Mouse (Mus musculus): ENCODE data around the gene Apol6. TPM values are rescaled to one million over a fixed set of nuclear protein-coding genes. Genes with fewer than 3 reads are reported as not detected.

The Apol6 gene
- polyA plus RNA-seq, 1 experiment, result 0.06 TPM

DNA sequence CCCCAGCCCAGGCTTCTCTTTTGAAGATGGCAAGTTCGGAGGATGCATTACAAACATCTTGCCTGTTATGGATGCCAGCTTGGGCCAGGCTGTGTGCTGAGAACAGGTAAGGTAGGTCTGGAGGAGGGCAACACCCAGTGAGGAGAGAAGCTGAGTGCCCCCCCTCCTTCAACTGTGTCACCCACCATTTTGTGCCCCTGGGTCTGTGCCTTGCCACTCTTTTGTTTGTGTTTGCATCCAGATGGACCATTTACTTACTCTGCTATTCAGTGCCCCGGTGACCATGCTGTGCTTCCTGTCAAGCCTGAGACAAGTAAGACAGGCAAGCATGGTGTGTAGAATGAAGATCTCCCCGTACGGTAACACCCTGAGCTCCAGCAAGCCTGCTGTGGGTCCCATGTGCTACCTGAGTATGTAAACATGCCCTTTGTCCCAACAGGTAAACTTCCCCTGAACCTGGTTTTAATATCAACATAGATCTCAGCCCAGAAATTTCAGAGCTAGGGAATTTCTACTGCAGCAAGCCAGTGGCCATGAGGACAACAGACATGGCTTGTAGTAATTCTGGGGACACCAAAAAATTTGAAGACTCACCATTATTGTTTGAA is 28.1 kb downstream of the Apol6 start:
- peaks cover 31% of the 10 kb centered on the region for H3K36me3 ChIP-seq (ENCODE audit: control insufficient read depth, insufficient read depth)
- H3K79me2 ChIP-seq (ENCODE audit: control insufficient read depth, insufficient read depth), result no peaks in the 10 kb centered on the region
- no peak overlapping the region for H3ac ChIP-seq (ENCODE audit: control insufficient read depth, insufficient read length, low read depth)
- H3K4me3 ChIP-seq (ENCODE audit: insufficient read depth, poor library complexity, severe bottlenecking), result no peak overlapping the region
- no peaks in the 10 kb centered on the region for H3K27me3 ChIP-seq (ENCODE audit: control insufficient read depth, insufficient read depth, insufficient read length)
- no peaks in the 10 kb centered on the region for H3K79me3 ChIP-seq (ENCODE audit: low read depth)
- TF ChIP-seq USF1 (IDR thresholded peaks at IDR 0.05; ENCODE audit: low read depth) (no peak), FOSL1 (IDR thresholded peaks at IDR 0.05; ENCODE audit: insufficient read depth, low read length, poor library complexity, severe bottlenecking) (no peak), CEBPB (IDR thresholded peaks at IDR 0.05; ENCODE audit: low read depth) (no peak), MYOD1 (IDR thresholded peaks at IDR 0.05; ENCODE audit: control insufficient read depth, insufficient read length, low read depth) (no peak), MAX (IDR thresholded peaks at IDR 0.05) (no peak), MYOG (IDR thresholded peaks at IDR 0.05; ENCODE audit: control insufficient read depth, extremely low read depth, insufficient read length) (no peak), CTCF (IDR thresholded peaks at IDR 0.05; ENCODE audit: control insufficient read depth, insufficient read depth, insufficient read length) (no peak)

DNA sequence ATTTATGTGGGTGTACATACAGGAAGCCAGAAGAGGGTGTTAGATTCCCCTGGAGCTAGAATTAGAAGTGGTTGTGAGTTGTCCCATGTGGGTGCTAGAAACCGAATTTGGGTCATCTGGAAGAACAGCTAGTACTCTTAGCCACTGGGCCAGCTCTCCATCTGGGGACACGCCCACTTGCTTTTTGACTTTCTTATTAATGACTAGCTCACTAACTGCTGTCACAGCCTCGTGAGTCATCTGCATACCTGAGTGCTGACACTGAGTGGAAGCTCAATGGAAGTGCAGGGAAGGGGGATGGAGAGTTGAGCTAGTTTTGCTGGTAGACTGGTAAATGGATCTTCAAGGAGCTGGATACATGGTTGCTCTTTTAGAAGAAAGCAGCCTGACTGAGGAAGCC is 32.0 kb downstream of the Apol6 start:
- peaks cover 10% of the 10 kb centered on the region for H3K79me2 ChIP-seq (ENCODE audit: control insufficient read depth, insufficient read depth)
- TF ChIP-seq FOSL1 (IDR thresholded peaks at IDR 0.05; ENCODE audit: insufficient read depth, low read length, poor library complexity, severe bottlenecking) (peak; percentile 94), MYOD1 (IDR thresholded peaks at IDR 0.05; ENCODE audit: control insufficient read depth, insufficient read length, low read depth) (peak; percentile 40), CEBPB (IDR thresholded peaks at IDR 0.05; ENCODE audit: low read depth) (no peak)
- H3ac ChIP-seq (ENCODE audit: control insufficient read depth, insufficient read length, low read depth), result no peak overlapping the region
- no peaks in the 10 kb centered on the region for H3K27me3 ChIP-seq (ENCODE audit: control insufficient read depth, insufficient read depth, insufficient read length)
- peaks cover 70% of the 10 kb centered on the region for H3K36me3 ChIP-seq (ENCODE audit: control insufficient read depth, insufficient read depth)
- no peak overlapping the region for H3K4me3 ChIP-seq (ENCODE audit: insufficient read depth, poor library complexity, severe bottlenecking)
- no peaks in the 10 kb centered on the region for H3K79me3 ChIP-seq (ENCODE audit: low read depth)

DNA sequence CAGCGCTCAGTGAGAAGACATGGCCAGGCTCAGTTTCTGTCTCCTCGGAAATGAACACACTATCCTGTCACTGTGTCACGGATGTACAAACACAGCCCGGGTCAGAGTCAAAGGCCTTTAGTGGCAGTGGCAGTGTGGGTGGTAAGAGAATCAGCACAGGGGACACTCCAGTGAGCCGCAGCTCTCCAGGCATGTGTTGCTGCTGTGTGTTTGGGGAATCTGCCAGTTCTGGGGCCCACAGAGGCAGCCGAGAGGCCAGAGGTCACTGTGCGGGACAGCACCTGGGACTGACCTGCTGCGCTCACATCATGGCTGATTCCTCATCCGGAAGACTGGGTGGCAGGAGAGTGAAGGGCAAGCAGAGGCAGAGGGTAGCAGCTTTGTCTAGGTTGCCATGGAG is 33.4 kb downstream of the Apol6 start:
- Histone ChIP-seq H3K36me3 (ENCODE audit: control insufficient read depth, insufficient read depth) (peaks cover 82% of the 10 kb centered on the region), H3K79me3 (ENCODE audit: low read depth) (no peaks in the 10 kb centered on the region), H3K27me3 (ENCODE audit: control insufficient read depth, insufficient read depth, insufficient read length) (no peaks in the 10 kb centered on the region), H3ac (ENCODE audit: control insufficient read depth, insufficient read length, low read depth) (no peak overlapping the region), H3K4me3 (ENCODE audit: insufficient read depth, poor library complexity, severe bottlenecking) (no peak overlapping the region), H3K79me2 (ENCODE audit: control insufficient read depth, insufficient read depth) (peaks cover 10% of the 10 kb centered on the region)
- TF ChIP-seq CTCF (IDR thresholded peaks at IDR 0.05; ENCODE audit: control insufficient read depth, insufficient read depth, insufficient read length) (no peak), MYOG (IDR thresholded peaks at IDR 0.05; ENCODE audit: control insufficient read depth, extremely low read depth, insufficient read length) (no peak), CEBPB (IDR thresholded peaks at IDR 0.05; ENCODE audit: low read depth) (no peak), MAX (IDR thresholded peaks at IDR 0.05) (no peak), FOSL1 (IDR thresholded peaks at IDR 0.05; ENCODE audit: insufficient read depth, low read length, poor library complexity, severe bottlenecking) (no peak), USF1 (IDR thresholded peaks at IDR 0.05; ENCODE audit: low read depth) (no peak), MYOD1 (IDR thresholded peaks at IDR 0.05; ENCODE audit: control insufficient read depth, insufficient read length, low read depth) (no peak)

DNA sequence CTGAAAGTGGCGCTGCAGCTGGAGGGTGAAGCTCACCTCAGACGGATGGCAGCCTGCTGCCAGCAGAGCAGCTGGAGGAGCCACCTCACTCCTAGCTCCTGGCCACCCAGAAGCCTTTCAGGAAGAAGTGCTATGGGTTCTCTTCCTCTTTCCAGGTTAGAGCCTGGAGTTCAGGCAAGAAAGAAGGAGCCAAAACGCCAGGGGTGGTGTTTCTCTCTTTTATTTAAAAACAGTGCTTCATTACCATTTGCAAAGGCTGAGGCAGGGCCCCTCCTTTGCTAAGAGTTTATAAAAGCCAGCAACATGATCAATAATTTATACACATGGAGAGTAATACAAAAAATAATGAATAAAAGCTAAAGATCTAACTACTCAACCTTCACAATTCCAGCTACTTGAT is 34.3 kb downstream of the Apol6 start:
- Histone ChIP-seq H3ac (ENCODE audit: control insufficient read depth, insufficient read length, low read depth) (no peak overlapping the region), H3K4me3 (ENCODE audit: insufficient read depth, poor library complexity, severe bottlenecking) (no peak overlapping the region), H3K36me3 (ENCODE audit: control insufficient read depth, insufficient read depth) (peaks cover 88% of the 10 kb centered on the region), H3K79me2 (ENCODE audit: control insufficient read depth, insufficient read depth) (peaks cover 10% of the 10 kb centered on the region), H3K79me3 (ENCODE audit: low read depth) (no peaks in the 10 kb centered on the region), H3K27me3 (ENCODE audit: control insufficient read depth, insufficient read depth, insufficient read length) (no peaks in the 10 kb centered on the region)
- TF ChIP-seq FOSL1 (IDR thresholded peaks at IDR 0.05; ENCODE audit: insufficient read depth, low read length, poor library complexity, severe bottlenecking), result no peak

DNA sequence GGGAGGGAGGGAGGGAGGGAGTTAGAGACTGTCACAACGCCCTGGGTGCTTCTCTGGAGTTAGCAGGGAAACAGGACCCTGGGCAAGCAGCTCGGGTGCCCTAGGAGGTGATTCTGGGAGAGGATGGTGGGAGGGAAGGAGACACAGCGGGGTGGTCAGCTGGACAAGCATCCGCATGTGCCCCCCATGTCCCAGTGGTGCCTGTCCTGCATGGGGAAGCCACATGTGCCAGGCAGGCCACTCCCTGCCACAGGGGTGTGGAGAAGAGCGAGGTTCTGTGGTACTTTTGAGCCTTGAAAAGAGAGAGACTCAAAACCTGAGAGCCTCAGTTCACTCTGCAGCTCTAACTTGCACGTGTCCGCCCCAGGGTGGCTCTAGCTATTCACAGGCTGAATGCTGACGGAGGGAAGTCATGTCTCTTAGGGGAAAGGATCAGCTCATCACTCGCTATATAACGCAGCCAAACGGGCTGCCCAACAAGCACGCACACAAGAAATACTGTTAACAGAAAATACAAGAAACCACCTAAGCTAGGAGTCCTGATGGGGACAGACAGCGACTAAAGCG is 34.8 kb downstream of the Apol6 start:
- no peak for TF ChIP-seq USF1 (IDR thresholded peaks at IDR 0.05; ENCODE audit: low read depth)
- TF ChIP-seq CEBPB (IDR thresholded peaks at IDR 0.05; ENCODE audit: low read depth), result no peak
- TF ChIP-seq MAX (IDR thresholded peaks at IDR 0.05), result no peak
- TF ChIP-seq CTCF (IDR thresholded peaks at IDR 0.05; ENCODE audit: control insufficient read depth, insufficient read depth, insufficient read length), result no peak
- no peak for TF ChIP-seq MYOD1 (IDR thresholded peaks at IDR 0.05; ENCODE audit: control insufficient read depth, insufficient read length, low read depth)
- no peak for TF ChIP-seq FOSL1 (IDR thresholded peaks at IDR 0.05; ENCODE audit: insufficient read depth, low read length, poor library complexity, severe bottlenecking)
- no peak for TF ChIP-seq MYOG (IDR thresholded peaks at IDR 0.05; ENCODE audit: control insufficient read depth, extremely low read depth, insufficient read length)
- H3K79me2 ChIP-seq (ENCODE audit: control insufficient read depth, insufficient read depth), result peaks cover 10% of the 10 kb centered on the region
- H3K4me3 ChIP-seq (ENCODE audit: insufficient read depth, poor library complexity, severe bottlenecking), result no peak overlapping the region
- H3ac ChIP-seq (ENCODE audit: control insufficient read depth, insufficient read length, low read depth), result no peak overlapping the region
- peaks cover 94% of the 10 kb centered on the region for H3K36me3 ChIP-seq (ENCODE audit: control insufficient read depth, insufficient read depth)
- H3K27me3 ChIP-seq (ENCODE audit: control insufficient read depth, insufficient read depth, insufficient read length), result no peaks in the 10 kb centered on the region
- no peaks in the 10 kb centered on the region for H3K79me3 ChIP-seq (ENCODE audit: low read depth)

DNA sequence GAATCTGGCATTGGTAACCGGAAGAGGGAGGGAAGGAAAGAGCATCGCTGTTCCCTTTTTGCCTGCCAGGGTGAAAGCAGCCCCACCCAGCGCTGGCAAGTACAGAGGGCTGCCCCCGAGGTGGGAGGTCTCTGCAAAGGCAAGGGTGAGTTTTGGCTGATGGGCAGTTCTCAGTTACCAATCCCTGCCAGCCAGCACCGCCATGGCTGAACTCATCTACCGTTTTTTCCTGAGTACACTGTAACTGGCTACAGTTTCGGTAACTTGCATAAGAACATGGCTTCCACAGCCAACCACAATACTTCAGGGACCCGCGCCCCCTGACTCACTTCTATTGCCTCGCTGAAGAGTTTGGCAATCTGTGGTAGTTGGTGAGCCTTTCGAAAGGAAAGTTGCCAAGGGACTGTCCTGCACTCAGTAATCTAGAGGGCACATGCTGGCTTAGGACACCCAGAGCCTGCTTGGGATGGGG is 35.4 kb downstream of the Apol6 start:
- Histone ChIP-seq H3K79me3 (ENCODE audit: low read depth) (no peaks in the 10 kb centered on the region), H3K36me3 (ENCODE audit: control insufficient read depth, insufficient read depth) (peaks cover 97% of the 10 kb centered on the region), H3K4me3 (ENCODE audit: insufficient read depth, poor library complexity, severe bottlenecking) (no peak overlapping the region), H3K27me3 (ENCODE audit: control insufficient read depth, insufficient read depth, insufficient read length) (no peaks in the 10 kb centered on the region), H3ac (ENCODE audit: control insufficient read depth, insufficient read length, low read depth) (no peak overlapping the region), H3K79me2 (ENCODE audit: control insufficient read depth, insufficient read depth) (peaks cover 10% of the 10 kb centered on the region)
- no peak for TF ChIP-seq CTCF (IDR thresholded peaks at IDR 0.05; ENCODE audit: control insufficient read depth, insufficient read depth, insufficient read length)
- peak; percentile 37 for TF ChIP-seq CEBPB (IDR thresholded peaks at IDR 0.05; ENCODE audit: low read depth)

All from C2C12 (cell line).